Mouse (Mus musculus) forebrain, embryonic 15.5 days (tissue): ENCODE results near the gene Mns1. TPM values are rescaled to one million over a fixed set of nuclear protein-coding genes. Genes with fewer than 3 reads are reported as not detected.
"Not testable (repeated sequence)": the region's sequence is repeated elsewhere in the genome, so short reads cannot be mapped to it uniquely, and the experiment has no call there.

Experiments
- ATAC-seq: fragments of 200-750 bp; cut with Nextera tagmentation; replicated peaks from 2 replicates; pipeline ENCODE4 v1.8.0; 2017; ENCODE audit warnings: mild to moderate bottlenecking, moderate TSS enrichment, moderate library complexity
- H3K27ac ChIP-seq: fragments of 300-500 bp; sonication (generic); replicated peaks from 2 replicates; pipeline ENCODE4 v1.5.1; 2015; ENCODE audit warnings: mild to moderate bottlenecking, inconsistent platforms
- H3K27me3 ChIP-seq: fragments of 300-500 bp; sonication (generic); 2 replicates; pipeline ENCODE4 v1.6.1; 2015; ENCODE audit warnings: inconsistent platforms
- H3K36me3 ChIP-seq: fragments of 300-500 bp; sonication (generic); 2 replicates; pipeline ENCODE4 v1.6.1; 2015; ENCODE audit warnings: mild to moderate bottlenecking, inconsistent platforms
- H3K4me1 ChIP-seq: fragments of 300-500 bp; sonication (generic); 2 replicates; pipeline ENCODE4 v1.6.1; 2015; ENCODE audit warnings: inconsistent platforms
- H3K4me2 ChIP-seq: fragments of 300-500 bp; sonication (generic); replicated peaks from 2 replicates; pipeline ENCODE4 v1.6.1; 2015; ENCODE audit warnings: mild to moderate bottlenecking, inconsistent platforms
- H3K4me3 ChIP-seq: fragments of 300-500 bp; sonication (generic); 2 replicates; pipeline ENCODE4 v1.5.1; 2015; ENCODE audit warnings: mild to moderate bottlenecking, inconsistent platforms
- H3K9ac ChIP-seq: fragments of 300-500 bp; sonication (generic); replicated peaks from 2 replicates; pipeline ENCODE4 v1.6.1; 2015; ENCODE audit warnings: mild to moderate bottlenecking, inconsistent platforms
- H3K9me3 ChIP-seq: fragments of 300-500 bp; sonication (generic); 2 replicates; pipeline ENCODE4 v1.6.1; 2016; ENCODE audit warnings: inconsistent platforms
- WGBS: fragments of 180-500 bp; shearing (Covaris S2); methylation state at CpG from one replicate; pipeline ENCODE4 v1.1.7; 2015; ENCODE audit warnings: mixed read lengths; 5-methylcytosine and 5-hydroxymethylcytosine counted together
- polyA plus RNA-seq: library from polyadenylated mRNA; unstranded; fragments of >200 nt; fragmentation: Nextera tagmentation; extraction: Ambion mirVana; gene quantifications from 2 replicates; pipeline ENCODE4 v1.2.1, GENCODE M21; 2015

Mns1 gene
- 14.1 and 15.0 TPM in 2 replicates for polyA plus RNA-seq

DNA sequence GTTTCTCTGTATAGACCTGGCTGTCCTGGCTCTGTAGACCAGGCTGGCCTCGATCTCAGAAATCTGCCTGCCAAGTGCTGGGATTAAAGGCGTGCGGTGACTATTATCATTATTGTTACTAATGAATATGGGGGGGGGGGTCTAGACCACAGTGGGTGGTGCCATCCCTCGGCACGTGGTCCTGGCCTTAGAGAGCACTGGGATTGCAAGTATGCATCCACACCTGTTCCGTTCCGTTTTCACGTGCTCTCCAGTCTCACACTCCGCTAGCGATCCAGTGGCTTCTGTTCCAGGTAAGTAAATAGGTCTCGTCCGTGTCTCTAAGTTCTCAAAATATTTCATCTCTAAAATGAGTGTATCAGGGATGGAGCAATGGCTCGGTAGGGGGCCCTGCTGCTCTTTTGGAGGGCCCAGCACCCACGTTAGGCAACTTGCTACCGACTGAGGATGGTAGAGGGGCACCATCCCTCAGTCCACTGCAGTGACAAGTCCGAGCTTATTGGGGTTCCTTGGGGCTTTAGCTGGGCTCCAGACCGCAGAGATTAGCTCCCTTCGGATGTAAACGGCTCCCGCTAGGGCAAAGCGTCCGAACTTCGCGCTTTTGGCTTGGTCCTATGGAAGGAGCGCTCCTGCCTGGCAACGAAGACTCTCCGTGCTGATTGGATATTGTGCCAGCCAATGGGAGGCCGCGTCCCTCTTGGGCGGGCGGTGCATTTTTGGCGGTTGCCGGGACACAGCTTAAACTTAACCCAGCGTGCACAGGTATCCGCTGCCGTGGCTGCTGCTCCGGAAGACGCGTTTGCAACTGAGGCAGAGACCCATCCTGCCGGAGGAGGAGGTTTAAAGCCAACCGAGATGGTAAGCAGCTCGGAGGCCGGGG lies at the start of gene Mns1:
TSS of gene Mns1 (plus strand) at position 190 of the 880 bp plus-strand sequence.
- peak; percentile 99 for ATAC-seq
- Histone ChIP-seq H3K9ac (peak within 1 kb of the TSS; percentile 64), H3K4me2 (peak within 1 kb of the TSS; percentile 87), H3K27ac (peak within 1 kb of the TSS; percentile 38; the same call in 1 of the 2 replicates), H3K4me1 (peaks cover 14% of the 10 kb centered on the region), H3K9me3 (no peaks in the 10 kb centered on the region), H3K4me3 (peak within 1 kb of the TSS; percentile 66), H3K27me3 (no peaks in the 10 kb centered on the region), H3K36me3 (no peaks in the 10 kb centered on the region)
- WGBS = 1% methylated on average over 43 of the region's 43 CpGs

DNA sequence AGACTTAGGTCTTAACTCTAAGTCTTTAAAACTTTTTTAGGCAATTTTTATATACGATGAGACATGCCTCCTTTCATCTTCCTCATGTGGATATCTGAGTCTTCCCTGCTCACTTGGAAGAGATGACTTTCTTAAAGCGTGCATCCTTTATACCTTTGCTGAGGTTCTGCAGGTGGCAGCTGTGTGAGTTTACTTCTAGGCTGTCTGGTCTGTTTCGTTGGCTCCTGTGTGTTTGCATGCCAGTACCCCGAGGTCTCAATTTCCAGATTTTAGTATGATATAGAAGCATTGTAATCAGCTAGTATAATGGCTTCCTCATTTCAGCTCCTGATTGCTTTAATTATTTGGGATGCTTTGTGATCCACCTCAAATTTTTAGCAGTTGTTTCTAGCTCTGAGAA lies 48.9 kb upstream of the Mns1 start:
- no peak for ATAC-seq
- Histone ChIP-seq H3K27me3 (no peaks in the 10 kb centered on the region), H3K27ac (no peak overlapping the region), H3K9ac (no peak overlapping the region), H3K9me3 (no peaks in the 10 kb centered on the region), H3K36me3 (no peaks in the 10 kb centered on the region), H3K4me2 (no peak overlapping the region), H3K4me3 (no peak overlapping the region), H3K4me1 (peaks cover 15% of the 10 kb centered on the region)
- 91% methylated on average over 4 of the region's 4 CpGs for WGBS

DNA sequence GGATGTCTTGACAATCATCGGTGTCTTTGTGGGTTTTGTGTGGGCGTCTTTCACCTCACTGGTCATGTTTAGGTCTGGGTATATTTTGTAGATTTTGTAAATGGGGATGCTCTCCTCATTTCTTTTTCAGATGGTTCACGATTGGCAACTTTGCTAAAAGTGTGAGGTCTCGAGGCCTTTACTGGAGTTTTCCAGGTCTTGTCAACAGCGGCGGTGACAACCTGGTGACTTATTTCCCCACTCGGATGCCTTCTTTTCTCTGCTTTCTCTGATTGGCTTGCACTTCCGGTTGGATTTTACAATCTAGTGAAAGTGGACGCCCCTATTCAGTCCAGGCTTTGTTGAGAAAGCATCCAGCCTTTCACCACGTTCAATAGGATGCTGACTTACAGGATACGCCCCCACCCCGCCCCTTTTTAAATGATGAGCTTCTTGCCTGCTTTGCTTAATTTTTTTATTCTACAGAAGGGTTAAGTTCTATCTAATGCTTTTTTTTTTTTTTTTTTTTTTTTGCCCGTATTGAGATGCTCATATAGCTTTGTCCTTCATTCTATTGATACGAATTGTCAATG lies 48.3 kb upstream of the Mns1 start:
- H3K27ac ChIP-seq = no peak overlapping the region
- no peaks in the 10 kb centered on the region for H3K36me3 ChIP-seq
- ATAC-seq = no peak
- 70% methylated on average over 14 of the region's 14 CpGs for WGBS
- H3K4me2 ChIP-seq = no peak overlapping the region
- H3K4me1 ChIP-seq = peaks cover 21% of the 10 kb centered on the region
- H3K9me3 ChIP-seq = no peaks in the 10 kb centered on the region
- no peak overlapping the region for H3K4me3 ChIP-seq
- no peak overlapping the region for H3K9ac ChIP-seq
- H3K27me3 ChIP-seq = no peaks in the 10 kb centered on the region

DNA sequence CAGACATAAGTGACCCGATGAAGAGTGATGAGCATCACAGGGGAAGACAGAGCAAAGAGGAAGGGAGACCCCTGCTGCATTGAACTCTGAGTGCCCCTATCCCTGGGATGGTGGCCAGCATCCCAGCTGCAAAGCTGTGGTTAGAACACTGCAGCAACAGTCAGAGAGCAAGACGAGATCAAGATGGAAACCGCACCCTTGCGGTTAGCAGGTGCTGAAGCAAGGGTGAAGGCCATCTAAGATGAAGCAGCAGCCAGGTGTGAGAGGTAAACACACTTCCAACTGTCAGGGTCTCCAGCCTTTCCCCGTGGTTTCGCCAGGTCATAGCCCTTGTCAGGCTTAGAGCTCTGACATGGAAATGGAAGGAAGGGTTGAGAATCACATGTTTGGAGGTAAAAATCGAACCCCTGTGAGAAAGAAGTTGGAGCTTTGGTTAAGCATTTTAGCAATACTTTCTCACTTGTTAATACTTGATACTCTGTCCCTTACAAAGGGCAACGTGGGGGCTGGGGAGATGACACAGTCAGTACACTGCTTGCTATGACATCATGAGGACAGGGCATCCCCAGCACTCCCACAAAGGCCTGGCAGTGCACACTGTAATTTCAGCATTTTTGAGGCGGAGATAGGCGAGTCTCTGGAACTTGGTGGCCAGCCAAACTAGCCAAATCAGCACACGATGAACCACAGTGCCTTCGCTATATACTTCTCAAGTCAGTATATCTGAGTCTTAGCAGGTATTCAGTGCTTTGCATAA lies 47.3 kb upstream of the Mns1 start:
- whole genome bisulfite sequencing = 85% methylated on average over 12 of the region's 12 CpGs
- Histone ChIP-seq H3K4me3 (no peak overlapping the region), H3K36me3 (no peaks in the 10 kb centered on the region), H3K4me2 (no peak overlapping the region), H3K9ac (no peak overlapping the region), H3K27ac (no peak overlapping the region), H3K27me3 (no peaks in the 10 kb centered on the region), H3K9me3 (no peaks in the 10 kb centered on the region), H3K4me1 (peaks cover 21% of the 10 kb centered on the region)
- ATAC-seq = no peak

DNA sequence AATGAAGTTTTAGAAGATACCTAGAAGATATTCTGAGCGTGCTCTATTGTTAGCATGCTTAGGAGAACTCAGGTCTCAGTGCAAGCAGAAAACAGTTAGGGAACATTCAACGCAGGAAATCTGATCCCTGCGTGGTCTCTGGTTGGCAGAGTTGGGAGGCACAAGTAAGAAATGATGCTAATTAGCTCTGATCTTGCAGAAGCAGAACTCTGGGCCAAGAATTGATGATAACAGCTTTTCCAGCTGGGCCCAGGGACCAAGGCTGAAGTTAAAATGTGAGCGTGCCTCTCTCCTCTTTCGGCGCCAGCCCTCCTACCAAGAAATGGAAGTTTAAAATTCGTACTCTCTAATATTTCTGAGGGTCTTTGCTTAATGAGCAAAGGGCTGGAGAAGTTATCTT lies 45.1 kb upstream of the Mns1 start:
- H3K4me1 ChIP-seq = peaks cover 21% of the 10 kb centered on the region
- no peaks in the 10 kb centered on the region for H3K9me3 ChIP-seq
- WGBS = 56% methylated on average over 7 of the region's 7 CpGs
- H3K9ac ChIP-seq = no peak overlapping the region
- no peak overlapping the region for H3K4me2 ChIP-seq
- no peaks in the 10 kb centered on the region for H3K27me3 ChIP-seq
- no peaks in the 10 kb centered on the region for H3K36me3 ChIP-seq
- H3K27ac ChIP-seq = no peak overlapping the region
- ATAC-seq = no peak
- no peak overlapping the region for H3K4me3 ChIP-seq

DNA sequence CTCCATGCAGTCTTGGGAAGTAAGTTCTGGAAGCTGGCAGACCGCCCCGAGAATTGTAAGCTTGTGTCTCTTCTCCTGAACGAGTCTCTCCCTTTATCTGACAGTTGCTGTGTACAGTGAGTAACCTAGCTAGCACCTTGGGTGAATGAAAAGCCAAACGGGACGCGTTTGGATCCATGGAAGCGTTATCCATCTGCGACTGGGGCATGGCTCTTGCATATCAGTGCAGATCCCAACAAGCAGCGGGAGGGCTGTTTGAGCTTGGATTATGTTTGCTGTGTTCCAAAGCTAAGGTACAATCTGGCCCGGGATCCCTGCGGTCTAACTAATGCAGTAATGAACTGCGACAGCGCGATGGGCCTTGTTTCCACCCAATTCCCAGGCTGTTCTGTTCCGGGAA lies 44.6 kb upstream of the Mns1 start:
- H3K27me3 ChIP-seq = no peaks in the 10 kb centered on the region
- 0 out of 2 replicates have a peak overlapping the region, but pooled peaks have one; percentile 3 for H3K27ac ChIP-seq
- H3K4me3 ChIP-seq = no peak overlapping the region
- no peak overlapping the region for H3K4me2 ChIP-seq
- WGBS = 59% methylated on average over 15 of the region's 15 CpGs
- no peaks in the 10 kb centered on the region for H3K36me3 ChIP-seq
- H3K9ac ChIP-seq = no peak overlapping the region
- no peaks in the 10 kb centered on the region for H3K9me3 ChIP-seq
- no peak for ATAC-seq
- H3K4me1 ChIP-seq = peaks cover 21% of the 10 kb centered on the region

DNA sequence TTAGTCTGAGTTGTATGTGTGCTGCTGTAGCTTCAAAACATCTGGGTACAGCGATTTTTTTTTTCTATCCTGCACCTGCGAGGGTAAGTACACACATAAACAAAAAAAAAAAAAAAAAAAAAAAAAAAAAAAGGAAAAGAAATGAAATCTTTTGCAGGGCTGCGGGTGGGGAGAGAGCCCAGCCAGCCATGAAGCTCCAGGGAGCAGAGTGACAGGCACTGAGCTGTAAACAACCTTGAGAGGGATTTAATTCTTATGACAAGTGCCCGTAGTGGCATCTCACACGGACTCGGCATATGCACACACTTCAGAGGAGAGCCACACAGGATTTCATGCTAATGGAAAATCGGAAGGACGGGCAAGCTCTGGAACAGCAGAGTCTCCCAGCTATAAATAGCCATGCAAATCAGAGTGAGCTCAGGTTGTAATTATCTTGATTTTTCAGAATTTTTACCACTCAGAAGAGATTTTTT lies 43.9 kb upstream of the Mns1 start:
- Histone ChIP-seq H3K4me1 (peaks cover 21% of the 10 kb centered on the region), H3K27me3 (no peaks in the 10 kb centered on the region), H3K4me3 (no peak overlapping the region), H3K36me3 (no peaks in the 10 kb centered on the region), H3K9ac (no peak overlapping the region), H3K9me3 (no peaks in the 10 kb centered on the region), H3K27ac (peak overlapping the region; percentile 60), H3K4me2 (no peak overlapping the region)
- WGBS = 45% methylated on average over 8 of the region's 8 CpGs
- peak; percentile 48; the same call in 1 of the 2 replicates for ATAC-seq

DNA sequence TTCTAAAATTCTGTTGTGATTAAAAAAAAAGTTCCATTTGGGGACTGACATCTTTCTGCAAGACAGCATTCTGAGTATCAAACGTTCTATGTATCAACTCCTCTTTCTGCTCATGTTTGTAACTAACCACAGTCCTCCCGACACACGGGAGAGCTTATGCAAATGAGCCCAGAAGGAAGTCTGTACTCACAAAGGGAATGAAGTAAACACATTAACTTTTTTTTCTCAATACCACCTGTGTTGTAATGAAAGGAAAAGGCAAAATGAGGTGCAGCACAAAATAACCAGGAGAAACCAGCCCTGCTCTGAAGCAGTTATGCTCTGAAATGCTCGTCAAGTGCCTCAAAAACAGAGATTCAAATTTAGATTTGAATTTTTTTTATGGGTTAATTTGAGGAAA lies 37.7 kb upstream of the Mns1 start:
- H3K4me1 ChIP-seq = peaks cover 8% of the 10 kb centered on the region; the same call in 1 of the 2 replicates
- no peak for ATAC-seq

DNA sequence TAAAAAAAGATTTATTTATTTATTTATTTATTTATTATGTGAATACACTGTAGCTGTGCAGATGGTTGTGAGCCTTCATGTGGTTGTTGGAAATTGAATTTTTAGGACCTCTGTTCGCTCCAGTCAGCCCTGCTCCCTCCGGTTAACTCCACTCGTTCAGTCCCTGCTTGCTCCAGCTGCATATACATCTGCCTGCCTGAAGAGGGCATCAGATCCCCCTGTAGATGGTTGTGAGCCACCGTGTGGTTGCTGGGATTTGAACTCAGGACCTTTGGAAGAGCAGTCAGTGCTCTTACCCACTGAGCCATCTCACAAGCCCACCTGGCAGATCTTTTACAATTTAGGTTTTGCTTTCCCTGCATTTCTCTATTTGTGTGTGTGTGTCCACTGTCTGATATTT lies 36.0 kb upstream of the Mns1 start:
- not testable (repeated sequence) for H3K9me3 ChIP-seq, H3K9ac ChIP-seq, H3K27ac ChIP-seq, ATAC-seq, H3K4me1 ChIP-seq, H3K27me3 ChIP-seq, H3K4me3 ChIP-seq, H3K36me3 ChIP-seq, H3K4me2 ChIP-seq
- 73% methylated on average over 4 of the region's 4 CpGs for WGBS

More for the DNA sequence above, 37.7 kb upstream of the Mns1 start:
- no peaks in the 10 kb centered on the region for H3K27me3 ChIP-seq
- 23% methylated on average over 4 of the region's 4 CpGs for WGBS
- no peaks in the 10 kb centered on the region for H3K9me3 ChIP-seq
- no peak overlapping the region for H3K27ac ChIP-seq
- no peak overlapping the region for H3K4me2 ChIP-seq
- H3K9ac ChIP-seq = no peak overlapping the region
- H3K36me3 ChIP-seq = no peaks in the 10 kb centered on the region
- no peak overlapping the region for H3K4me3 ChIP-seq

DNA sequence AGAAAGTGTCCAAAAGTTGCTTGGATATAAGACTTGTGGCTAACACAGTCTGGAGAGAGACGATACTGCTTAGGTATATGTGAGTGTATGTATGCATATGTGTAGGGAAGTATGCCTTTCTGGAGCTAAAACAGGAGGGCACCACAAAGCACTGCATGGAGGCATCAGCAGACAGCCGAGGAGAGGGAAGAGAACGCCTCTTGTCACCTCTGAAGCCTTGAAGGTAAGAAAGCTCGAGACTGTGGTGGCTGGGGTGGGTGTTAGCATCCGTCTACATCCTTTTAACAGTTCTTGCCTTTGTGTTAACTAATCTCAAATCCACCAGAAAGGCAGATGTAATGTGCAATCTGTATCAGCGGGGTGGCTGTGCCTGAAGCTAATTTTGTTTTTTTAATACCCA lies 34.4 kb upstream of the Mns1 start:
- no peak for ATAC-seq
- Histone ChIP-seq H3K27me3 (no peaks in the 10 kb centered on the region), H3K36me3 (no peaks in the 10 kb centered on the region), H3K9ac (no peak overlapping the region), H3K9me3 (no peaks in the 10 kb centered on the region), H3K4me1 (peaks cover 11% of the 10 kb centered on the region), H3K4me3 (no peak overlapping the region), H3K27ac (no peak overlapping the region), H3K4me2 (no peak overlapping the region)
- WGBS = 65% methylated on average over 6 of the region's 6 CpGs

DNA sequence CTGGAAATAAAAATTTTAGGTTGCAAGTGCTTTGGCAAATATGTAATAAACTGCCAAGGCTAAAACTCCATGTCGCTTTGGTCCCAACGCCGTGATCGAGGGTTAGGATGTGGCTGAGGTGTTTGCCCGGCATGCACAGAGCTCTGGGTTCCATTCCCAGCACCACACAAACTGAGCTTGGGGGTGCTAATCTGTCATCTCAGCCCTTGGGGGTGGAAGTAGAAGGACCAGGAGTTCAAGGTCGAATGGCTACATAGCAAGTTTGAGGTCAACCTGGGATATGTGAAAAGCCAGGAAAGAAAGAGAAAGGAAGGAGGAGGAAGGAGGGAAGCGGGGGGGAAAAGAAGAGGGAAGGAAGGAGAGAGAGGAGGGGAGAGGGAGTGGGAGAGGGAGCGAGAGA lies 33.4 kb upstream of the Mns1 start:
- H3K27ac ChIP-seq = 0 out of 2 replicates have a peak overlapping the region, but pooled peaks have one; percentile 27
- H3K27me3 ChIP-seq = no peaks in the 10 kb centered on the region
- no peak overlapping the region for H3K4me2 ChIP-seq
- no peak for ATAC-seq
- H3K36me3 ChIP-seq = no peaks in the 10 kb centered on the region
- WGBS = 86% methylated on average over 8 of the region's 8 CpGs
- peaks cover 11% of the 10 kb centered on the region for H3K4me1 ChIP-seq
- no peak overlapping the region for H3K9ac ChIP-seq
- H3K4me3 ChIP-seq = no peak overlapping the region
- H3K9me3 ChIP-seq = no peaks in the 10 kb centered on the region

DNA sequence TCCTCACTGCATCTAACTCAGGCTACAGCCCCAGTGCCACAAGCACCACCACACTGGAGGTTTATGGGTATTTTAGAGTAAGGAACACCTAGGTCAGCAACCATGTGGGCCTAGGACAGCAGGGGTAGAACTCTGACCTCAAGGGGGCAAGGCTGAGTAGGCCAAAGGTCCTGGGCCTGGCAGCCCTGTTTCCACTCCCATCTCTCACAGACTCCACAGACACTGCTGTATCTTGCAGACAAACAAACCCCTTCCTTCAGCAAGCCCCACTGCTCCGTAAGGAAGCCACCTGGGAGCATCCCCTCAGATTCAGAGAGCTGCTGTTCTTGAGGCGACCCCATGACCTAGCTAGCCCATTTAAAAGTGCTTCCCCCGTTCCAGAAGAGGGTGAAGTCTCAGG lies 32.9 kb upstream of the Mns1 start:
- Histone ChIP-seq H3K27ac (peak overlapping the region; percentile 11; the same call in 1 of the 2 replicates), H3K4me3 (no peak overlapping the region)
- ATAC-seq = no peak

More for the DNA sequence above, 32.9 kb upstream of the Mns1 start:
- Histone ChIP-seq H3K9ac (no peak overlapping the region), H3K4me1 (peaks cover 11% of the 10 kb centered on the region), H3K4me2 (no peak overlapping the region), H3K36me3 (no peaks in the 10 kb centered on the region), H3K9me3 (no peaks in the 10 kb centered on the region), H3K27me3 (no peaks in the 10 kb centered on the region)
- WGBS = 68% methylated on average over 3 of the region's 3 CpGs
